Mouse (Mus musculus): ENCODE results near the gene Tspan9.

Tspan9 gene

DNA sequence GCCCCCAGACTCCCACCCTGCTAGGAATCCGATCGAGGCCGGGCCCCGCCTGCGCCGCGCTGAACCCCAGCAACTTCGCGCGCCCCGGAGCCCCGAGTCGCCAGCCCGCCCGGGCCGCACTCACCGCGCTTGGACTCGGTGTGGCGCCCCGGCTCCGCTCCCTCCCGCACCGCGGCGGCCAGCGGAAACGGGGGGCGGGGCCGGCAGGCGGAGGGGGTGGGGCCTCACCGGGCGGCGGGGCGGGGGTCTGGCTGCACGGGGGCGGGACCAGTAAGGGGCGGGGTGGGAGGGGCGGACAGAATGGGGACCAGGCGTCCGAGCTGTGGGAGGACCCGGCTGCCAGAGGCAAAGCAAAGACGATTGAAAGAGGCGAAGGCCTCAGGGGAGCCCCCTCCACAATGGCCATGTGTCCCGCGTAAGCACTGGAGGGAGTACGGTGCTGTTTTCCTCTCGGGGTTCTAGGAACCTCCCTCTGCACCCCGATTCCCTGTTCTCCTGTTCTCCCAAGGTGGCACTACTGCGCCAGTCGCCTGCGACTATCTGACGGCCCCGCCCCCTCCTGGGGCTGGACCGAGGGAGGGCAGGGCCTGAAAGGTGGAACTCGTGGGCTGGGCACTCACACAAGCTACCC, at the start of gene Tspan9:
Gene Tspan9 (minus strand): TSS at position 205 of the 631 bp plus-strand sequence.
- peak; percentile 90 for DNase-seq

DNA sequence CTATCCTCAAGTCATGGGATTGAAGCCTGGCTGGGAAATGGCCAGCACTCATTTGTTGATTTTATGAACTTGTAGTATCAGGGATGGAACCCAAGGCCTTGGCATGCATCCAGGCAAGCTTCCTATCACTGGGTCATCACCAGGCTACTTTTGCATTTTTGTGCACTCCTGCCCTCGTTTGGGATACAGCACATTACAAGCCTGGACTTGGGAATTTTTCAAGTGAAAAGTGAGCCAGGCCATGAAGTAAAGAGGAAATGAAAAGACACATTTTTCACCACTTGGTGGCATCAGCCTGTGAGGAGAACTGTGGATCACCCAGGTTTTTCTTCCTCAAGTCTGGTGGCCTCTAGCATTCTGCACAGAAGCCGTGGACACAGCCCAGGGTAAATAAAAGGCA, 40.1 kb upstream of the Tspan9 start:
- no peak for DNase-seq

DNA sequence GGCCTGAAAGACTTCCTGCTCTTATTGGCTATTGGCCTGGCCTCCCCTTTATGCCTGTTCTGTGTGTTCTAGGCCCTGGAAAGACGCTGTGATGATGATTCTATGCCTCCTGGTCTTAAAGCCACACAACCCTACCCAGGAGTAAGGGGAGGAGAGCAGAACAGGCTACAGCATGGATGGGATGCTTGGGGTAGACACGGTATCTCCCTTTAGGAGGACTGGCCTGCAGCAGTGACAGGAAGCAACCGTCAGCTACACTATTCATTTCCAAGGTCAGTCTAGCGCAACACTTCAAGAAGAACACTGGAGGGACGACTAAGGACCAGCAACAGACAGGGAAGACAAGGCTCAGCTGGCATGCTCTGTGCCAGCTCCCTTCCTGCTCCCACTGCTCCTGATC, 37.8 kb upstream of the Tspan9 start:
- DNase-seq: no peak

DNA sequence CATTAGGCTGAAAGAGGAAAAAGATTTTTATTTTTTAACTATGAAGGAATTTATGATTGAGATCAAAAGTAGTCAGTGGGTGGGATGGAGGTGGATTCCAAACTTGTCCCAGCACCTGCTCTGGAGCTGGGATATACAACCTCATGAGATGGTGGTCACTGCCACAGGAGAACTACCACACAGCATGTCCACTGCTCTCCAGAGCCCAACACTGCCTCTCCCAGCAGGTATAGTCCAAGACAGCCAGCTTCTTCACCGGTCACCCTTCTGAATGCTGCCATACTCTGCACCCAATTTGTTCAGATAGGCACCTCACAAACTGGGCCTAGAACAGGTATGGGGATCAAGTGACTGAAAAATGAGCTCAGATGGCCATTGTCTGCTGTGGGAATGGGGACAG, 36.3 kb upstream of the Tspan9 start:
- DNase-seq: no peak

DNA sequence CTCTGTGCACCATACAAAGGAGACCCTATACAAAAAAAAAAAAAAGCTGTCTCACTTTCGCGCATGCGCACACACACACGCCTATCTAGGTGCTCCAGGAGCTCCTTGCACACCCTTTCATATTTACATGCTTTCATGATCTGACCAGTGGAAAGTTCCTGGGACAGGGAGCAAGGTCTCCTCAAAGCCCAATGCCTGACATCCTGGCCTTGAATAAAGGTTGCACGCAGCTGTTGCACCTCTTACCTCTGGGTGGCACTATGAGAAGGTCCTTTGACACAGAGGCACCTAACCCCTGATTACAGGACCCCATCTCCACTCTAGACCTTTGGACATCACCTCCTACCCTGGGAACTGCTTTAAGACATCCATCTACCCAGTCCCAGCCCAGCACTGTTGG, 35.9 kb upstream of the Tspan9 start:
- no peak for DNase-seq

DNA sequence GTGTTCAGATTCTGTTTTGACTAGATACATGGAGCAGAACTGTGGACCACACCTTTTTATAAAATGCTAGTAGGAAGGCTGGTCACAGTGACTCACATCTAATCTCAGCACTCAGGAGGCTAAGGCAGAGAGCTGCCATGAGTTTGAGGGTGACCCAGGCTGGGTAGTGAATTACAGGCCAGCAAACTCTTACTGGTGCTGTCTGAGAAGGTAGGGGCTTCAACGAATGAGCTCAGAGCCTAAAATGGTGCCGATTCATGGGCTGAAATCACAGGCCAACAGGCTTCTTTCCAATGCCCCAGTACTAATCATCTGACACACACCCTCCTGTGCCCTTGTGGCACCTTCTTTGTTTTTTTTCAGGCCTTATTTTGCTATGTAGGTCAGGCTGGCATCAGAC, 35.3 kb upstream of the Tspan9 start:
- DNase-seq: no peak

DNA sequence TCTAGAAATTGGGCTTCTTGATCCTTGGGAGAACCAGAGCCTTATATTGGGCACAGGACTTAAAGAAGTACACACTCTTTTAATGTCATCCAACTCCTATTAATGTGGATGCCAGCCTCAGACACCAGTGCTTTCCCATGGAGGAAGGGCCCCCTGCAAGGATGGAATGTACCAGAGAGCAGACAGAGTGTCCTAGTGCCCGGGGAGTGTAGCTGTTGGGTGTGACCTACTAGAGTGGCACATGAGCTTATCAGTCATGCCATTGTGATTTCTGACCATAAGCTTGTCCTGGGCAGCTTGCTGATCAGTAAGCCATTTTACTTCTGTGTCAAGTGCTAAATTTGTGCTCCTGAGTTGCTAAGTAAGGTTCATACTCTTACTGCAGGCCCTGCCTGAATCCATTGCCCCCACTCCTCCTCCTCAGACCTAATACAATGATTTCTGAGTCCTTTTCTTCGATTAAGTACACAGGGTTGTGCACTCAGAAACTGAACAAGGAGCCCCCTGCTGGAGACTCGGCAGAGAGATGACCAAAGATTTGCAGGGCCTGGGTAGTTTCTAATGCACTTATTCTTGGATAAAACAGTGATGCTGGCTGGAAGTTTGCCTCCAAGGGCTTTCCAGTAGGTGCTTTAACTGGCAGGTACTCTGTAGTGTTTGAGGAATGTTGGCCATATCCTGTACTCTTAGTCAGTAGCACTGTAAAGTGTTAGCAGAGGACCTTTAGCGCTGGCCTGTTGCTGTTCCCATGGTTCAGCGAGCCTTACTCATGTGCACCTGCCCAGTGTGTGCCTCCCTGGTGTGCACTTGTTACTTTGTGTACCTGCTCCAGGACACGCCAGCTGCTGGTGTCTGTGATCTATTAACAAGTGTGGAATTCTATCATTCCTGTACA, 25.6 kb upstream of the Tspan9 start:
- DNase-seq: peak; percentile 32

DNA sequence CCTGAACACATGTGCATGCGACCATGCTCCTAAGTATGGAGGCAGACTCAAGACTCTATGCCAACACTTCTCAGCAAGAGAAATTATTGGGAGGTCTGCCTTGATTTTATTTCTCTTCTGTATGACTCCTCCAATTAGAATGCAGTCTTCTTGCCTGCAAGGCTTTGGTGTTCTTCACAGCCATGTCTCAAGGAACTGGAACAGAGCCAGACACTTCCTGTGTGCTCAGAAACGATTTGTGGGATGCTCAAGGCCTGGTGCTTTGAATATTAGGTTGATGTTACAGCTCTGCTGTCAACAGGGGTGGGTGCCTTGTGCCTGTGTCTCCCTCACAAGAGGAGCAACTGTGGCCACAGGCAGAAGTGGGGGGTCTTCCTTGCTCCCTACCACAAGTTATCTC, 22.2 kb upstream of the Tspan9 start:
- no peak for DNase-seq

DNA sequence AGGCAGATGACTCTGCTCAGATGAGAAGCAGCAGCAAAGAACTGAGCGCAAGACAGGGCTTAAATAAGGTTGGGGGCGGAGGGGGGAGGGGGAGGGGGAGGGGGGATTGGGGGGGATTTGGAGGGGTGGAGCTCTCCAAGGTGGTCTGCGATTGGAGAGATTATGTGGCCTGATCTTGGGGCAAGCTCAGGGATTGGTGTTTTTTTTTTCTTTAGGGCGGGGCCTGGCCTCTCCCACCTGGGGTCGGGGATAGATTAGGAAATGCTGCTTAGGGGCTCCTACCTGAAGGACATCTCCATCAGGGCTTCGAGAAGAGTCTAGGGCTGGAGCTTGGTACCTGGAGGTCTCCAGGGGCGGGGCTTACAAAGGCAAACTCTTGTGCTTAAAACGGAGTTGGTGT, 21.2 kb upstream of the Tspan9 start:
- no peak for DNase-seq

DNA sequence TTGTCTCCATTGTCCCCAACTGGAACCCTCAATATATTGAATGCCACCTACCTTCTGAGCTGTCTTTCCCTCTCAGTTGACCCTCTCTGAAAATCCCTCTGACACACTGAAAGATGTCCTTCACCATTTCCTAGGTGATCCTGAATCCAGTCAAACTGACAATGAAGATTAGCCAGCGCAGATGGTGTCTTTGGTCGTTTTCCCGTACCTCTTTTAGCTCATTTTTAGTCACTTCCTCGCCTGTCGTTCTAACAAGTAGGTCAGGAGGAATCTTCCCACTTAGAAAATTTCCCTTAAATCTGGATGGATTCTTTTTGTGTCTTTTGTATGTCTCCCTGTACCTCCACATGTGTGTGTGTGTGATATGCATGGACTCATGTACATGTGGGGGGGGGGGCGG, 15.7 kb upstream of the Tspan9 start:
- no peak for DNase-seq

DNA sequence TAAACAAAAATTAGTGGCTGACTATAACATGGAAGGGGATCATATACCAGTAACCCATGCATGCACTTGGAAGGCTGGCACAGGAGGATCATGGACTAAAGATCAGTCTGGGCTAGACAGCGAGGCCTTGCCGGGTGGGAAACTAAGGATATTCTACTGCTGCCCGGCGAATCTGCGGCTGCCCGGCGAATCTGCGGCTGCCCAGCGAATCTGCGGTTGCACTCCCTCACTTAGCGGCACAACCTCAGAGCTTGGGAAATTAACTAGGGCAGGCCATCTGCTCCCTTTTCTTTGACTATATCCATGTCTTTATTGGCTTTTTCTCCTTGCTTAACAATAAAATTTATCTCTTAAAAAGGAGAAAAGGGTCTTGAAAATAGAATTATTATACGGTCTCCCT, 14.6 kb upstream of the Tspan9 start:
- DNase-seq: no peak

DNA sequence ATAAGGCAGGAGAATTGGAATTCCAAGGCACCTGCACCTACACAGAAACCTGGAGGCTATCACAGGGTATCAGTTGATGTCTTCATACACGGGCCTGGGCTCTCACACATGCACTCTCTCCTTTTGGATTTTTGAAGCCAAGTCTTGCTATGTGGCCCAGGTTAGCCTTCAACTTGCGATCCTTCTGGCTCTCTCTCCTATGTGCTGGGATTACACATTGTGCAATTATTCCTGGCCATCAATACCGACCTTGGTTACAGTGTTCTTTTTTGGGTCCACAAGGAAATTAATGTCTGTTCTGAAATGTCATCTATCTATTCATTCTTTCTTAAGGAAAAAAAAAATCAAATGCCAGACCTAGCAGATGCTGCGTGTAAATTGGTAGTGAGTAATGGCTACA, 13.1 kb upstream of the Tspan9 start:
- DNase-seq: no peak

DNA sequence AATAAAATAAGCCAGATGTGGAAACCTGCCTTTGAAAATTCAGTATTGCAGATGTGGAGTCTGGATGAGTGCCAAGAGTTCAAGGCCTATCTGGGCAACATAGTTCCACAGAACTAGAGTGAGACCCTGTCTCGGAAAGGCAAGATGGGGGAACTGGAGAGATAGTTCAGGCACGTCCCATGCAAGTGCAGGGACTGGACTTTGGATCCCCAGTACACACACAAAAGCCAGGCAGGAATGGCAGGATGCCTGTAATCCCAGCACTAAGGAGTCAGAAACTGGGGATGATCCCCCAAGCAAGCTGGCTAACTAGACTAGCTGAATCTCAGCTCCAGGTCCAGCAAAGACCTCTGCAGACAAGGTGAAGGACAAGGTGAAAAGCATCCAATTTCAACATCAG, 12.5 kb upstream of the Tspan9 start:
- DNase-seq: no peak

DNA sequence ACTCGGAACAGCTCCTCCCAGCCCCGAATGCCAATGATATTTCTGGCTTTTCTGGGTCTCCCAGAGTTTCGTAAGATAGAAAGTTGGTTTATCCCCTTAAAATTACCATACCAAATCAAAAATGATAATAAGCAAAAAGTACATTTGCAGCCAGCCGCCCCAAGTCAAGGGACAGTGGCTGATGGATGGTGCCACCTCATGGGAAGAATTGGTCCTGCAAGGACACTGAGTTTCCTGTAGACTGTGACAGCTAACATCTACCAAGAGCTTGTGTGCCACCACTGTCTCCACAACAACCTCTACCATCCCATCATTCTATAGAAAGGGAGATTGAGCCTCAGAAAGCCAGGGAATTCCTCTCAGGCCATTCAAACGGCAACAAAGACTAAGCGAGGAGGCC, 2.4 kb upstream of the Tspan9 start:
- peak; percentile 80 for DNase-seq

DNA sequence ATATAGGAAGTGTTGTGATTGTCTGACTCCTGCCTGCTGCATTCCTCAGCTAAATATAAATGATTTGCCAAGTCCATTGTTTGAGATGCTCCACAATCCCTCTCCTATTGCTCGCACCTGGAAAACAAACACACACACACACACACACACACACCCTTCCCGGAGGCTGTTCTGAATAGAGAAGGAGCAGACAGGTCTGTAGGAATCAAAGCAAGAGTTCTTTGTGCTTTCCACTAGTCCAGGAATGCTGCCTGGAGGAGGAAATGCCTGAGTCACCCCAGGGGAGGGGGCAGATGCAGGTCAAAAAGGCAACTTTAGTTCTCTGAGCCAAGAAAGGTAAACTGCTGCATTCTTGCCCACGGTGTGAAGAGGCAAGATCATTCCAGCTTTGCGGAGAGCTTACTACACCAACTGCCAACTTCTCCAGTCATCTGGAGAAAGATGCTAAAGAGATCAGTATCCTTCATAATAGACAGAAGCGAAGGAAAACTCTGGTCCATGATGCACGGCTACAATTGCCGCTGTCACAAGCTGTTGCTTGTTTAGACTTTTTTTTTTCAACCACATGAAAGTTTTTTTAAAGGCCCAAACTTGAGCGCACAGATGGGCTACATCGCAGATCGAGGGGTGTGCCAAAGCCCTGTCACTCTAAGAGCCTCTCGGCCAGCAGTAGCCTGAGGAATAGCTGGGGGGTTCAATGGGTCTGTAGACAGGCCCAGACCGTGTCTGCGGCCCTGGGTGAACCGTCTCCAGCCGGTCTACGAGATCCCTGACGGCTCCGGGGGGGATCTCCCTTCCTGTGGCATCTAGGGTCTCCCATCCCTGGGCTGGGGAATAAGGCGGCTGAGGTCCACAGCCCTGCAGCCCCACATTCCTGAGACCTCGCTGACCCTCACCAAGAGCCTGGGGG, 770 bp downstream of the Tspan9 start:
- DNase-seq: peak; percentile 81

DNA sequence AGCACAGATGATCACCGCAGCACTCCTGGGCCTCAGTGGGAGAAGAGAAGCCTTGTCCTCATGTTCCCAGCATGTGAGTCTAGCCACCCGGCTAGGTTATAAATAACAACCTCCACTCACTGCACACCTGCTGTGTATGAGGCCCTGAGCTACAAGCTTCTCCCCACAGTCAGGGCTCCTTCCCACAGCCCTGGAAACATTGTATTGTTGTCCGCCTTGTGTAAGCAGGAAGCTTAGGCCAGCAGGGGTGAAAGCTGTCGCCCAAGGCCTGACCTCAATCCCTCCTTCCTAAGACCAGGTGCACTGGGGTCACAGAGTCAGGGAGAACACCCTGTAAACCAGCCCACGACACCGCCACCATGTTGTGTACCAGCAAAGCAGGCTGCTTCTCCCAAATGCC, 2.7 kb downstream of the Tspan9 start:
- DNase-seq: no peak

DNA sequence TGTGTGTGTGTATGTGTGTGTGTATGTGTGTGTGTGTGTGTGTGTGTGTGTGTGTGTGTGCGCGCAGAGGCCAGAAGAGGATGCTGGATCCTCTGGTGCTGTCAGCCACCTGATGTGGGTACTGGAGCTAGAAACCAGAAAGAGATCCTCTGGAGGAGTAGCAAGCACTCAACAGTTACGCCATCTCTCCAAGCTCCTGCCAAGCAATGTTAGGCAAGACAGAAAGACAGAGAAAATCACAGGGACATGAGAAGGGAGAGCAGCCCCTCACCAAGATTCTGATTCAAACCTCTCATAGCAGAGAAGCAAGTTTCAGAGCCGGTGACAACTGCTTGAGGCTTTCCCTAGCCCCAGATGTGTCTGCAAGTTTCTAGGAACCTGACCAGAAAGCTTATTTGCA, 5.5 kb downstream of the Tspan9 start:
- no peak for DNase-seq

DNA sequence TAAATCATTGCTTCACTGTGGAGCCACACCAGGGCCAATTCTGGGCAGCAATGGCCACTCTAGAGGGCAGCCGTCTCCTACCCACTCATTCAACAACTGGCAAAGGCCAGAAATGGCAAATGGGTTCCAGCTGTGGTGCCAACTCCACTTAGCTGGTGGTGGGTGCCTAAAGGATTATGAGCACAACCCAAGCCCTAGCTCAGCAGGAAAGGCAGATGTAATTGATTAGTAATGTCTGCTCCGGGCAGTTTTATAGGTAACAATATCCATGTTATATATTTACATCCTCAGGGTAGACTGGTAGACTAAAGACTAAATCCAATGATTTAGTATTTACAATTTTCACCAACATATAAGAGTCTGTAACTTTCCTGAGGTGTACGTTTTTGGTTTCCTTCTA, 6.7 kb downstream of the Tspan9 start:
- no peak for DNase-seq

DNA sequence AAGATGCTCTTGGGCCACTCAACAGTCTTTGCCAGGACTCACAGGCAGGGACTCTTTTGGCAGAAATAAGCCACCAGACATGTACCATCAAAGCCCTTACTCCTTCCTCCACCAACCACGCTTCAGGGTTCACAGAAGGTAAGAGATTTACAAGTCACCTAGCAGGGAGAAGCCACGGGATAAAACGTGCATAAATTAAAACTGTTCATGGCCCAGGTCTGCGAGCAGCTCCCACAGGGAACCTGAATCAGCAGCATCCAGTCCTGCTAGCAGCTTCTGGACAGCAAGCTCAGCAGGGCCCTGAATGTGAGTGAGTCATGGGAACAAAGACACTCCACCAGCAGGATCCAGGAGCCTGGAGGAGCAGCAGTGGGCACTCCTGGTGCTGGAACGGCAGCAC, 7.9 kb downstream of the Tspan9 start:
- DNase-seq: peak; percentile 46

DNA sequence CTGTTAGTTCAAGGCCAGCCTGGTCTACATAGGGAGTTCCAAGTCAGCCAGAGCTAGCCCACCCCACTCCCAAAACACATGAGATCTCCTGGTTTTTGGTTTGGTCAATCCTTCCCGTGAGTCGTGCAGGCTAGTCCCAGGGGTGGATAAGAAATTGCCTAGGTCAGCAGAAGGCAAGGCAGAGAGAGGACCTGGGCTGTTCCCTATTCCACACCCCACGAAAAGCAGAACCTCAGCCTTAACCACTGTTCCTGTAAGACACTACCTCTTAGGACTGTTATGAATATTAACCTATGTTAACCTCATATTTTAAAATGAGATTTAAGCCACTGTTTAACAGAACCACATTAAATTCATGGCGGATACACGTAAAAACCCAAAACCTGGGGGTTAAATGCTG, 8.4 kb downstream of the Tspan9 start:
- DNase-seq: no peak

DNA sequence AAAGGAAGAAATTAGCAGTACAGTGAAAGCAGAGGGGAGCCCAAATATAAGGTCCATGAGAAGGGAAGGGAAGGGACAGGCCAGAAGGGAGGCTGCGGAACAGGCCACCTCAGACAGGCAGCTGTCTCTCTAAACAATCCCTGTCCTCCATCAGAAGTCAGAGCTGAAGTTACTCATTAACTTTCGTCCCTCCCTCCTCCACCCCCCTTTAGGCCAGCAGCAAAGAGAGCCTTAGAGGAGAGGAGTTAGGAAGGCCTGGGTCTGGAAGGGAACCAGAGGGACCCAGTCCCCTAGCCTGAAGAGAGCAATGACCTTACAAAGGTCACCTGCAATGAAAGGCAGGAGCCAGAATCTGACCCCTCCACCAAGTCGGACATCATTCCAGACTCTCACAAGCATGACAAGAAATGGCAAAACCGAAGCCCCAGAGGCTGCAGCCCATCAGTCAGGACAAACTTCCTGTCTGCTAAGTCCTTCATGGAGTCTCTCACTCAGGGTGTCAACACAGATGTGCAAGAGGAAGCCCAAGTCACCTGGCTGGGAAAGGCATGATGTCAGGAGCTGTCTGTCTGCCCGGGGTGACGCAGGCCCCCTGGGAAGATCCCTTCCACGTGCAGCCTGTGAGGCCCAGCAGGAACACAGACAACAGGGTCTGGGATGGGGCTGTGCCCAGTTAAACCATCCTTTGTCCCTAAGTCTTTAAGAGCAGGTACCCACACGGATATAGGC, 9.0 kb downstream of the Tspan9 start:
- DNase-seq: peak; percentile 80

DNA sequence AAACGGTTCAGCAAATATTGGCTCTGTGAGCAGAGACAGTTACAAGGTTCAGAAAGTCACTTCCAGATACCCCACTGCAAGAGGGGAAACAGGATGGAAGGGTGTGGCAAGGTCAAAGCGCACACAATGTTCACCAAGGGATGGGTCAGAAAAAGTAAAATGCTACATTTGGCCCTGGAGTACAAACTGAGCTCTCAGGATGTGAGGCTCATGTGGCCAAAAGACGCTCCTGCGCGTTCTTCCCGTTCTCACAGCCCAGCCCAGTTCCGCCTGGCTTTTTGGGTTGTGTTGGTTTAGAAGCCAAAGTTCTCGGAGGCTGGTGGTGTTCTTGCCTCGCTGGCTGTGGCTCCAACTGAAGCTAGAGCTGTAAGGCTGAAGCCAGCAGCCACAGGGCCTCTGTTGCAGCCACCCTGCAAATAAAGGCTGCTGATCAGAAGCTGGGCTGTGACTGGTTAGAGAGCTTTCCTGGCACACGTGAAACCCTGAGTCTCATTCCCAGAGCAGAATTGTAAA, 9.7 kb downstream of the Tspan9 start:
- peak; percentile 77 for DNase-seq

DNA sequence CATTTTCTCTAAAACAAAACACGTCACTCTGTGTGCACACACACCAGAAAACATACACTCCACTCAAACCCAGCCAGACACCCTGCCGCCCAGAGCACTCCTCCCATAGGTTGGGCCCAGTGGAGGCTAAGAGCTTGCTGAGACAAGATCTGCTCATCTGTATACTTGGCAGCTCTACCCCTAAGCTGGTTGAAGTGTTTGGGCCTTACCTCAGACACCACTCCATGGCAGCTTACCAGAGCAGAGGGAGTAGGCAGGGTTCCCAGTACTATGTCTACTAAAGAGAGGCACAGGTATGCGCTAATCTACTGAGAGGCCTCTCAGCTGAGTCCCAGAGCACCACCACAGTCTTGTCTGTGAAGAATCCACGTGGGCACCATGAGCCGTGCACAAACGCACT, 10.8 kb downstream of the Tspan9 start:
- no peak for DNase-seq
